Mouse (Mus musculus) small intestine, adult 2 months (tissue): ENCODE data around the gene Cd6. TPM values are rescaled to one million over a fixed set of nuclear protein-coding genes. Genes with fewer than 3 reads are reported as not detected.

Source experiments
- H3K27ac ChIP-seq: fragments of 200-500 bp; 2 replicates; pipeline ENCODE4 v1.5.1; 2012; ENCODE audit warnings: low read depth, low read length, control low read depth, inconsistent platforms; ENCODE audit not compliant: insufficient read depth
- H3K27me3 ChIP-seq: fragments of 200-500 bp; 2 replicates; pipeline ENCODE4 v1.6.1; 2012; ENCODE audit warnings: mild to moderate bottlenecking, moderate library complexity, low read length, inconsistent platforms; ENCODE audit not compliant: control insufficient read depth, insufficient read depth
- H3K36me3 ChIP-seq: fragments of 200-500 bp; 2 replicates; pipeline ENCODE4 v1.6.1; 2012; ENCODE audit warnings: mild to moderate bottlenecking, low read length, control low read depth, inconsistent platforms; ENCODE audit not compliant: control insufficient read depth, insufficient read depth
- H3K4me1 ChIP-seq: fragments of 200-500 bp; 2 replicates; pipeline ENCODE4 v1.6.1; 2012; ENCODE audit warnings: low read length, inconsistent platforms, mixed read lengths; ENCODE audit not compliant: control insufficient read depth, insufficient read depth, insufficient read length
- H3K4me3 ChIP-seq: fragments of 200-500 bp; 2 replicates; pipeline ENCODE4 v1.5.1; 2012; ENCODE audit warnings: low read depth, mild to moderate bottlenecking, control low read depth, inconsistent platforms, low read length, moderate library complexity
- CTCF ChIP-seq: fragments of 200-500 bp; IDR thresholded peaks from 2 replicates; pipeline ENCODE4 v1.5.1; 2012; ENCODE audit warnings: low read depth, mild to moderate bottlenecking, control low read depth, inconsistent platforms, low read length, moderate library complexity, mixed read lengths; ENCODE audit not compliant: insufficient replicate concordance, insufficient read length; ENCODE audit errors: extremely low read depth
- POLR2A ChIP-seq: fragments of 200-500 bp; IDR thresholded peaks from 2 replicates; pipeline ENCODE4 v1.6.1; 2012; ENCODE audit warnings: low read depth, mild to moderate bottlenecking, control low read depth, inconsistent platforms, low read length, moderate library complexity
- WGBS: fragments of 180-500 bp; shearing (Covaris S2); methylation state at CpG from one replicate; pipeline ENCODE4 v1.1.7; 2018; 5-methylcytosine and 5-hydroxymethylcytosine counted together
- polyA plus RNA-seq: library from polyadenylated mRNA; depleted of rRNA; stranded (reverse); fragments of >200 nt; gene quantifications from 2 replicates; pipeline ENCODE4 v1.2.3, GENCODE M21; 2012

The Cd6 gene
- polyA plus RNA-seq, 1 experiment: 5.4 TPM

- Histone ChIP-seq H3K27ac (no peak overlapping the region), H3K27me3 (no peaks in the 10 kb centered on the region), H3K4me1 (no peaks in the 10 kb centered on the region; the same call in none of the 2 replicates), H3K4me3 (no peak overlapping the region), H3K36me3 (no peaks in the 10 kb centered on the region)
- TF ChIP-seq CTCF (no peak), POLR2A (no peak)
- WGBS: 73% methylated on average over 7 of the region's 7 CpGs
These were observed 16.3 kb upstream of the Cd6 start for GRCm38 (mm10) chr19:10846150-10846549.

- H3K4me3 ChIP-seq: no peak overlapping the region
- 60% methylated on average over 3 of the region's 3 CpGs for WGBS
- no peaks in the 10 kb centered on the region for H3K36me3 ChIP-seq
- no peaks in the 10 kb centered on the region for H3K27me3 ChIP-seq
- no peaks in the 10 kb centered on the region; the same call in none of the 2 replicates for H3K4me1 ChIP-seq
- no peak overlapping the region for H3K27ac ChIP-seq
- no peak for TF ChIP-seq POLR2A
- TF ChIP-seq CTCF: no peak
These were observed 15.6 kb upstream of the Cd6 start for GRCm38 (mm10) chr19:10845454-10845853.

- H3K27me3 ChIP-seq: no peaks in the 10 kb centered on the region
- no peak overlapping the region for H3K27ac ChIP-seq
- 82% methylated on average over 5 of the region's 5 CpGs for WGBS
- no peaks in the 10 kb centered on the region for H3K36me3 ChIP-seq
- H3K4me1 ChIP-seq: no peaks in the 10 kb centered on the region; the same call in none of the 2 replicates
- TF ChIP-seq POLR2A (no peak), CTCF (no peak)
- peak overlapping the region; percentile 6; the same call in 1 of the 2 replicates for H3K4me3 ChIP-seq
These were observed 14.3 kb upstream of the Cd6 start for GRCm38 (mm10) chr19:10844206-10844605.

GRCm38 (mm10) chr19:10842914-10843313 is 13.1 kb upstream of the Cd6 start:
- peak overlapping the region; percentile 52 for H3K27ac ChIP-seq
- 46% methylated on average over 24 of the region's 24 CpGs for WGBS

GRCm38 (mm10) chr19:10841721-10842626 is 12.1 kb upstream of the Cd6 start:
- peak overlapping the region; percentile 79 for H3K27ac ChIP-seq
- H3K27me3 ChIP-seq: no peaks in the 10 kb centered on the region
- TF ChIP-seq CTCF: no peak
- no peak for TF ChIP-seq POLR2A

More at GRCm38 (mm10) chr19:10842914-10843313, 13.1 kb upstream of the Cd6 start:
- H3K36me3 ChIP-seq: no peaks in the 10 kb centered on the region
- H3K4me1 ChIP-seq: no peaks in the 10 kb centered on the region; the same call in none of the 2 replicates
- no peak for TF ChIP-seq CTCF
- TF ChIP-seq POLR2A: no peak
- no peaks in the 10 kb centered on the region for H3K27me3 ChIP-seq
- peak overlapping the region; percentile 53 for H3K4me3 ChIP-seq

GRCm38 (mm10) chr19:10839010-10839892 is 9.4 kb upstream of the Cd6 start, which contains the start of gene Slc15a3:
Gene Slc15a3, plus strand, starts transcription at chr19:10839727.
- no peak within 1 kb of the TSS for H3K4me3 ChIP-seq
- H3K4me1 ChIP-seq: no peaks in the 10 kb centered on the region; the same call in 1 of the 2 replicates
- H3K27me3 ChIP-seq: no peaks in the 10 kb centered on the region
- H3K36me3 ChIP-seq: no peaks in the 10 kb centered on the region
- H3K27ac ChIP-seq: no peak within 1 kb of the TSS
- 64% methylated on average over 15 of the region's 15 CpGs for WGBS
- TF ChIP-seq CTCF: no peak
- TF ChIP-seq POLR2A: no peak

More at GRCm38 (mm10) chr19:10841721-10842626, 12.1 kb upstream of the Cd6 start:
- 64% methylated on average over 16 of the region's 16 CpGs for WGBS
- Histone ChIP-seq H3K4me1 (no peaks in the 10 kb centered on the region; the same call in none of the 2 replicates), H3K36me3 (no peaks in the 10 kb centered on the region), H3K4me3 (peak overlapping the region; percentile 53)
